Mouse (Mus musculus): ENCODE results near the gene Macc1. TPM values are rescaled to one million over a fixed set of nuclear protein-coding genes. Genes with fewer than 3 reads are reported as not detected.
A peak's percentile ranks its signal among the peaks of the same experiment; 100 is the strongest.

Gene Macc1
- polyA plus RNA-seq, 2 experiments = 0.01 TPM; not detected in 1

DNA sequence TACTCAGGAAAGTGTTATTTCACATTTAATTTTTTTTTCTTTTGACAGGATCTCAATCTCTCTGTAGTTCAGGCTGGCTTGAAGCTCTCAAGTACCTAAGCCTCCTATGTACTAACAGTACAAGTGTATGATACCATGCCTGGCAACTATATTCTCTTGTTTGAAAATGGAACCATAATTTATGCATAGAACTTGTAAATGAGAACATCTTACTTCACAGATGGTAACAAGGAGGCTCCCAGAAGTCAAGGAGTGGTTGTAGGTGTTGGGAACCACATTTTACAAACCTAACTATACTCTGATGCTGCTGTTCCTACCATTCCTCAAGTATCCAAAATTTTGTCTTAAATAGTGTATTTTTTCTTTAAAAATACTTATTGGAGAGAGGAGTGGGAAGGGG lies 96.5 kb downstream of the Macc1 start:
- TF ChIP-seq EP300 (IDR thresholded peaks at IDR 0.05; ENCODE audit: low read depth) (no peak), CTCF (IDR thresholded peaks at IDR 0.05; ENCODE audit: low read depth) (no peak)
- Histone ChIP-seq H3K27me3 (ENCODE audit: control insufficient read depth, insufficient read depth, low read length) (no peaks in the 10 kb centered on the region), H3K27ac (no peak overlapping the region), H3K36me3 (replicated peaks; ENCODE audit: control insufficient read depth, insufficient read depth, low read depth) (no peaks in the 10 kb centered on the region), H3K4me1 (replicated peaks; ENCODE audit: control insufficient read depth in 2 of 2, insufficient read depth in 2 of 2, low read length in 1 of 2) (no peaks in the 10 kb centered on the region), H3K9me3 (ENCODE audit: control insufficient read depth, low read length) (no peaks in the 10 kb centered on the region), H3K4me3 (ENCODE audit: insufficient read depth in 1 of 2, low read depth in 2 of 2, low read length in 2 of 2) (no peak overlapping the region), H3K4me2 (ENCODE audit: low read depth) (no peak overlapping the region), H3K9ac (replicated peaks) (no peak overlapping the region)
- no peak for ATAC-seq (ENCODE audit: insufficient read depth)
- DNase-seq (ENCODE audit: low read depth in 3 of 3, low spot score in 3 of 3) = no peak

- ATAC-seq (ENCODE audit: insufficient read depth) (no peak), DNase-seq (ENCODE audit: low read depth in 3 of 3, low spot score in 3 of 3) (no peak)
- no peaks in the 10 kb centered on the region for H3K4me1 ChIP-seq (replicated peaks; ENCODE audit: control insufficient read depth in 2 of 2, insufficient read depth in 2 of 2, low read length in 1 of 2)
- H3K4me3 ChIP-seq (ENCODE audit: insufficient read depth in 1 of 2, low read depth in 2 of 2, low read length in 2 of 2) = no peak overlapping the region
- TF ChIP-seq CTCF (IDR thresholded peaks at IDR 0.05; ENCODE audit: low read depth) = no peak
- no peak for TF ChIP-seq EP300 (IDR thresholded peaks at IDR 0.05; ENCODE audit: low read depth)
- no peak overlapping the region for H3K4me2 ChIP-seq (ENCODE audit: low read depth)
- no peaks in the 10 kb centered on the region for H3K9me3 ChIP-seq (ENCODE audit: control insufficient read depth, low read length)
- H3K9ac ChIP-seq (replicated peaks) = no peak overlapping the region
- H3K27ac ChIP-seq = no peak overlapping the region
- 44% methylated on average over 2 of the region's 2 CpGs for WGBS (ENCODE audit: insufficient replicate concordance)
- H3K36me3 ChIP-seq (replicated peaks; ENCODE audit: control insufficient read depth, insufficient read depth, low read depth) = no peaks in the 10 kb centered on the region
- no peaks in the 10 kb centered on the region for H3K27me3 ChIP-seq (ENCODE audit: control insufficient read depth, insufficient read depth, low read length)
Observed at GRCm38 (mm10) chr12:119410956-119411355, 96.9 kb downstream of the Macc1 start.

DNA sequence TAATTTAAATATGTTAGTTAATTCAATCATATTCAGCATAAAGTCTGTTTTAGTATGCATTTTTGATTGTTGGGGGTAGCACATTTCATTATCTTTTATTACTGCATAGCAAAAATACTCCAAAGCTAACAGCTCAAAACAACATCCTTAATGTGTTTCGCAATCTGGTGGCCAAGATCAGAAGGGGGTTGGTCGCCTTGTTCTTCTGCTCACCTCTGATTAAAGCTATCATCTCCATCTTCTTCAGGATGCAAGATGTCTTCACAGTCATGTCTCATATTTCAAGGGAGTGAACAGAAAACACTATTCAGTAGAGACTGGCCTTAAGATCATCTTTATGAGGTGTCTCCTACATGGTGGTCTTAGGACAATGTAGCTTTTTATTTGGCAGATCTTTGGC lies 97.9 kb downstream of the Macc1 start:
- Histone ChIP-seq H3K27ac (no peak overlapping the region), H3K27me3 (ENCODE audit: control insufficient read depth, insufficient read depth, low read length) (no peaks in the 10 kb centered on the region), H3K4me3 (ENCODE audit: insufficient read depth in 1 of 2, low read depth in 2 of 2, low read length in 2 of 2) (no peak overlapping the region), H3K36me3 (replicated peaks; ENCODE audit: control insufficient read depth, insufficient read depth, low read depth) (no peaks in the 10 kb centered on the region), H3K4me1 (replicated peaks; ENCODE audit: control insufficient read depth in 2 of 2, insufficient read depth in 2 of 2, low read length in 1 of 2) (no peaks in the 10 kb centered on the region), H3K9me3 (ENCODE audit: control insufficient read depth, low read length) (no peaks in the 10 kb centered on the region), H3K9ac (replicated peaks) (no peak overlapping the region), H3K4me2 (ENCODE audit: low read depth) (no peak overlapping the region)
- DNase-seq (ENCODE audit: low read depth in 3 of 3, low spot score in 3 of 3) = no peak
- WGBS (ENCODE audit: insufficient replicate concordance) = 54% methylated on average over 2 of the region's 2 CpGs
- peak; percentile 37; the same call in 1 of the 2 replicates for ATAC-seq (ENCODE audit: insufficient read depth)
- TF ChIP-seq CTCF (IDR thresholded peaks at IDR 0.05; ENCODE audit: low read depth) (no peak), EP300 (IDR thresholded peaks at IDR 0.05; ENCODE audit: low read depth) (no peak)

DNA sequence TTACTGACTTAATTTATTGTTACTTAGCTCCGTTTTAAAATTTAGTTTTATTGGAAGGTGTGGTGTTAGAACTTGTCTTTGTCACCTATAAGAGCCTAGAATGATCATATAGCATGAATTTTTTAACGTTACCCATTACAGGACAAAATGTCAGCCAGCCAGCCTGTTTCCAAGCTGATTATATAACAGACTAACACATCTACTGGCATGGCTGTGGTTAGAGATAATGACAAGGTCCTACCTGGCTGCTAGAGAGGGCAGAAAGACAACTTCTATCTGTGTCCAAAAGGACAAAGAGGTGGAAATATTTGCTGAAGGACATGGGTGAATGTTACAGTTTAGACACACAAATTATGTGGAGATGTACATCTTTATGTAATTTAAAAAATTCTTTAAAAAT lies 101.8 kb downstream of the Macc1 start:
- H3K36me3 ChIP-seq (replicated peaks; ENCODE audit: control insufficient read depth, insufficient read depth, low read depth) = no peaks in the 10 kb centered on the region
- peak; percentile 56; the same call in 1 of the 2 replicates for ATAC-seq (ENCODE audit: insufficient read depth)
- 32% methylated on average over 2 of the region's 2 CpGs for WGBS (ENCODE audit: insufficient replicate concordance)

GRCm38 (mm10) chr12:119425749-119426148 lies 111.7 kb downstream of the Macc1 start:
- no peaks in the 10 kb centered on the region; a peak in 2 of 4 replicates for H3K4me1 ChIP-seq (replicated peaks; ENCODE audit: control insufficient read depth in 2 of 2, insufficient read depth in 2 of 2, low read length in 1 of 2)
- 20% methylated on average over 2 of the region's 2 CpGs for WGBS (ENCODE audit: insufficient replicate concordance)
- H3K27me3 ChIP-seq (ENCODE audit: control insufficient read depth, insufficient read depth, low read length) = no peaks in the 10 kb centered on the region
- no peak overlapping the region for H3K4me3 ChIP-seq (ENCODE audit: insufficient read depth in 1 of 2, low read depth in 2 of 2, low read length in 2 of 2)
- H3K9me3 ChIP-seq (ENCODE audit: control insufficient read depth, low read length) = no peaks in the 10 kb centered on the region
- no peak overlapping the region for H3K9ac ChIP-seq (replicated peaks)
- ATAC-seq (ENCODE audit: insufficient read depth) (peak; percentile 84), DNase-seq (ENCODE audit: low read depth in 3 of 3, low spot score in 3 of 3) (peak in 1 of 3 experiments; percentile 9)
- no peaks in the 10 kb centered on the region for H3K36me3 ChIP-seq (replicated peaks; ENCODE audit: control insufficient read depth, insufficient read depth, low read depth)
- H3K27ac ChIP-seq = no peak overlapping the region
- TF ChIP-seq EP300 (IDR thresholded peaks at IDR 0.05; ENCODE audit: low read depth) = peak; percentile 66
- TF ChIP-seq CTCF (IDR thresholded peaks at IDR 0.05; ENCODE audit: low read depth) = no peak
- no peak overlapping the region for H3K4me2 ChIP-seq (ENCODE audit: low read depth)

More for the DNA sequence above, 101.8 kb downstream of the Macc1 start:
- Histone ChIP-seq H3K9me3 (ENCODE audit: control insufficient read depth, low read length) (no peaks in the 10 kb centered on the region), H3K4me2 (ENCODE audit: low read depth) (no peak overlapping the region), H3K4me1 (replicated peaks; ENCODE audit: control insufficient read depth in 2 of 2, insufficient read depth in 2 of 2, low read length in 1 of 2) (no peaks in the 10 kb centered on the region), H3K27ac (no peak overlapping the region), H3K27me3 (ENCODE audit: control insufficient read depth, insufficient read depth, low read length) (no peaks in the 10 kb centered on the region), H3K4me3 (ENCODE audit: insufficient read depth in 1 of 2, low read depth in 2 of 2, low read length in 2 of 2) (no peak overlapping the region), H3K9ac (replicated peaks) (no peak overlapping the region)
- TF ChIP-seq EP300 (IDR thresholded peaks at IDR 0.05; ENCODE audit: low read depth) (0 out of 2 replicates have a peak, but pooled peaks have one; percentile 17), CTCF (IDR thresholded peaks at IDR 0.05; ENCODE audit: low read depth) (no peak)
- DNase-seq (ENCODE audit: low read depth in 3 of 3, low spot score in 3 of 3) = no peak
